Mouse (Mus musculus) frontal cortex, adult (tissue): ENCODE data around the gene Dapl1.

ENCODE experiments used
- ATAC-seq: cut with Nextera tagmentation; 2 replicates; pipeline ENCODE4 v1.9.2; 2017; ENCODE audit warnings: mild to moderate bottlenecking, moderate library complexity, mixed read lengths; ENCODE audit not compliant: low TSS enrichment

Dapl1 gene

GRCm38 (mm10) chr2:59484438-59484837 lies at the start of gene Dapl1:
Dapl1 (plus strand) TSS chr2:59484653.
- ATAC-seq, result no peak

GRCm38 (mm10) chr2:59434820-59435219 lies 49.6 kb upstream of the Dapl1 start:
- no peak for ATAC-seq

GRCm38 (mm10) chr2:59437684-59438393 lies 46.6 kb upstream of the Dapl1 start:
- ATAC-seq, result peak; percentile 86

GRCm38 (mm10) chr2:59438479-59438935 lies 45.9 kb upstream of the Dapl1 start:
- peak; percentile 87 for ATAC-seq

GRCm38 (mm10) chr2:59439824-59440223 lies 44.6 kb upstream of the Dapl1 start:
- ATAC-seq, result no peak

GRCm38 (mm10) chr2:59440481-59440880 lies 44.0 kb upstream of the Dapl1 start:
- ATAC-seq, result 0 out of 2 replicates have a peak, but pooled peaks have one; percentile 42

GRCm38 (mm10) chr2:59441681-59442080 lies 42.8 kb upstream of the Dapl1 start:
- no peak for ATAC-seq

GRCm38 (mm10) chr2:59446671-59447070 lies 37.8 kb upstream of the Dapl1 start:
- no peak for ATAC-seq

GRCm38 (mm10) chr2:59447712-59448111 lies 36.7 kb upstream of the Dapl1 start:
- ATAC-seq, result no peak

GRCm38 (mm10) chr2:59448516-59448915 lies 35.9 kb upstream of the Dapl1 start:
- ATAC-seq, result no peak

GRCm38 (mm10) chr2:59448921-59449320 lies 35.5 kb upstream of the Dapl1 start:
- ATAC-seq, result no peak

GRCm38 (mm10) chr2:59451675-59452074 lies 32.8 kb upstream of the Dapl1 start:
- ATAC-seq, result no peak

GRCm38 (mm10) chr2:59452102-59452501 lies 32.4 kb upstream of the Dapl1 start:
- ATAC-seq, result no peak

GRCm38 (mm10) chr2:59462086-59462485 lies 22.4 kb upstream of the Dapl1 start:
- no peak for ATAC-seq

GRCm38 (mm10) chr2:59463428-59464182 lies 20.8 kb upstream of the Dapl1 start:
- no peak for ATAC-seq

- no peak for ATAC-seq
Measured at GRCm38 (mm10) chr2:59465671-59466070, 18.8 kb upstream of the Dapl1 start.

GRCm38 (mm10) chr2:59466358-59466757 lies 18.1 kb upstream of the Dapl1 start:
- ATAC-seq, result no peak

GRCm38 (mm10) chr2:59467085-59467484 lies 17.4 kb upstream of the Dapl1 start:
- ATAC-seq, result no peak

GRCm38 (mm10) chr2:59467976-59468375 lies 16.5 kb upstream of the Dapl1 start:
- no peak for ATAC-seq

GRCm38 (mm10) chr2:59469590-59470245 lies 14.7 kb upstream of the Dapl1 start:
- no peak for ATAC-seq

- 0 out of 2 replicates have a peak, but pooled peaks have one; percentile 23 for ATAC-seq
Measured at GRCm38 (mm10) chr2:59470326-59471031, 14.0 kb upstream of the Dapl1 start.
